Mouse (Mus musculus): ENCODE measurements around the gene Hnrnpa3.

Gene Hnrnpa3

GRCm38 (mm10) chr2:75703375-75704181 is 44.5 kb downstream of the Hnrnpa3 start:
- peak; percentile 47 for DNase-seq (ENCODE audit: low spot score)

DNA sequence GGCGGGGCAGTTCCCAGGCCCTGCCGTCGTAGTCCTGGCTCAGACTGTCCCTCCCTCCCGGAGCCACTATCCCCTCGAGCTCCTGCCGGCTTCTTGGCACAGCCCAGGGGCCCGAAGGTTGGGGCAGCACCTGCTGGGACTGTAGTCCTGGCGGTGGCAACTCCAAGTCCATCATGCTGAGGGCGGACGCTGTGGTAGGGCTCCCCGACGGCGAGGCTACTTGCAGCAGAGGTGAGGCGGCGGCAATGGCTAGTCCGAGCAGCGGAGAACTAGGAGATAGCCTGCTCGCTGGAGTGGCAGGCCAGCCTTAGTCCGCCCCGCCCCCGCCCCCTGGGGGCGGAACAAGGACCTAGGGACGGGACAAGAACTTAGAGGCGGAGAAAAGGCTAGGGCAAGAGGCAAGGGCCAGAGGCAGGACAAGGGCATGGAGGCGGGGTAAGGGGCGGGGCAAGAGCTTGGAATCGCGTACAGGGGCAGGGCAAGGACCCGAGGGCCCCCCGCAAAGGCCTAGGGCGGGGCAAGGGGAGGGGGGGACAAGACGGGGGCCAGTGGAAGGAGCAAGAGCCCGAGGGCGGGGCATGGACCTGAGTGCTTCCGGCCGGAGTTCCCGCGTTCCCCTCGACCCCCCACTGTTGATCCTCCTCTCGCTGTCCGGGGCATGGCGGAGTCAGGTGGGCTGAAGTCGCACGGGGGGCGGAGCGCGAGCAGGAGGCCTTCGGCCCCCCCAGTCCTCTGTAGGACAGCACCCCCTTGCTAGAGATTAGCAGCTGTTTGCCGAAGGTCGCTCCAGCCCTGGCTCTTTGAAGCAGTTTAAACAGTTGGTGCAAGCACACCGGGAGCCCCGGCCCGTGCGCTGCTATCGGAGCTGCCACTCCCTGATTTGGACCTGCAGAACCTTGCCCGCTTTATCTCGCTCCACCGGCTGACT is 45.4 kb downstream of the Hnrnpa3 start, which contains the start of gene Nfe2l2:
Gene Nfe2l2, minus strand, starts transcription at position 408 of the 928 bp plus-strand sequence.
- peak; percentile 68 for DNase-seq (ENCODE audit: low spot score)

DNA sequence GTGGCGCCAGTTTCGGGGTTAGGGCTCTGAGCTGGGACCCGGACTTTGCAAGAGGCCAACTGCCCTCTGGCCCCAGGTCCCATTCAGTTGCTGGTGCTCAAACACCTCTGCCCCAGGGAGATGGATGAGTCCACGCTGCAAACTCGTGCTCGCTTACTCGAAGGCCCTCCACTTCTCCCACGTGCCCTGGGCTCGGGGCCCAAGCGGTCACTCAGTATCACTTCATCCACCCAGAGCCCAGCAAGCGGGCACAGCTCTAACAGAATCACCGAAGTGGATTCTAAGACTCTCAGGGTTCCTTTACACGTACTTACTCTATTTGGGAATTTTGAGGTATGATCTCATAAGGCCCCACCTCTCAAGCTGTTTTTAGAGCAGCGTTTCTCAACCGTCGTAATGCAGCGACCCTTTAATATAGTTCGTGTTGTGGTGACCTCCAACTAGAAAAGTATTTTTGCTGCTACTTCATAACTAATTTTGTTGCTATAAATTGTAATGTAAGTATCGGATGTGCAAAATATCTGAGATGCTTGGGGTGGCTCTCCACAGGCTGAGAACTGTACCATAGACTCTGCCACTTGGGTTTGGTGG is 46.2 kb downstream of the Hnrnpa3 start:
- no peak for DNase-seq (ENCODE audit: low spot score)

DNA sequence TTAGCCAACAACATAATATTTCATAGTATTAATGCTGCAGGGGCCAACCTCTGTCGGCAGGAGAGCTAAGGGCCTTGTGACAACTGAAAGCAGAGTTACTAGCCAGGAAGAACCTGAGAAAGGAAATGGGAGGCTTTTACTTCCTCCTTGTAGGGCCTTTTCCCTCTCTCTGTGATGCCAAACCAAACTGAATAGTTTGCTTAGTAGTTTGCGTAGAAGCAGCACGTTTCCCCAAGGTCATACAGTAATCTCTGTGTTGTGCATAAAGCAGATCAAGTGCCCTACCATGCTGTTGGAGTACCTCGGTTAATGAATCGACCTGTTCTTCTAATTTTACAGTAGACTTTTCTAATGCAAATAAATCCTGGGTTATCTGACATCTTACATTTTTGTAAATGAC is 47.4 kb downstream of the Hnrnpa3 start:
- no peak for DNase-seq (ENCODE audit: low spot score)

GRCm38 (mm10) chr2:75707420-75707819 is 48.4 kb downstream of the Hnrnpa3 start:
- DNase-seq (ENCODE audit: low spot score), result no peak

DNA sequence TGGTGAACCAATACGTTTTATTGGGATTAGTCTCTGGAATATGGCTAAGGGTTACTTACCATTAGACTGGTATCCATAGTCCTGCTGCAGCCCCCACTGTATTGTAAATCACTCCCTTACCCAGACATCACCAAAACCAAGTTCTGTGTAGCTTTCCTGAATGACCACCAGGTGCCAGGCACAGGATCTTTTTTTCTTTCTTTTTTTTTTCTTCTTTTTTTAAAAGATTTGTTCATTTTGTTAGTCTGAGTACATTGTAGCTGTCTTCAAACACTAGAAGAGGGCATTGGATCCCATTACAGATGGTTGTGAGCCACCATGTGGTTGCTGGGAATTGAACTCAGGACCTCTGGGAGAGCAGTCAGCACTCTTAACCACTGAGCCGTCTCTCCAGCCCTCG is 54.0 kb downstream of the Hnrnpa3 start:
- no peak for DNase-seq (ENCODE audit: low spot score)

GRCm38 (mm10) chr2:75714766-75715165 is 55.7 kb downstream of the Hnrnpa3 start:
- DNase-seq (ENCODE audit: low spot score), result no peak

DNA sequence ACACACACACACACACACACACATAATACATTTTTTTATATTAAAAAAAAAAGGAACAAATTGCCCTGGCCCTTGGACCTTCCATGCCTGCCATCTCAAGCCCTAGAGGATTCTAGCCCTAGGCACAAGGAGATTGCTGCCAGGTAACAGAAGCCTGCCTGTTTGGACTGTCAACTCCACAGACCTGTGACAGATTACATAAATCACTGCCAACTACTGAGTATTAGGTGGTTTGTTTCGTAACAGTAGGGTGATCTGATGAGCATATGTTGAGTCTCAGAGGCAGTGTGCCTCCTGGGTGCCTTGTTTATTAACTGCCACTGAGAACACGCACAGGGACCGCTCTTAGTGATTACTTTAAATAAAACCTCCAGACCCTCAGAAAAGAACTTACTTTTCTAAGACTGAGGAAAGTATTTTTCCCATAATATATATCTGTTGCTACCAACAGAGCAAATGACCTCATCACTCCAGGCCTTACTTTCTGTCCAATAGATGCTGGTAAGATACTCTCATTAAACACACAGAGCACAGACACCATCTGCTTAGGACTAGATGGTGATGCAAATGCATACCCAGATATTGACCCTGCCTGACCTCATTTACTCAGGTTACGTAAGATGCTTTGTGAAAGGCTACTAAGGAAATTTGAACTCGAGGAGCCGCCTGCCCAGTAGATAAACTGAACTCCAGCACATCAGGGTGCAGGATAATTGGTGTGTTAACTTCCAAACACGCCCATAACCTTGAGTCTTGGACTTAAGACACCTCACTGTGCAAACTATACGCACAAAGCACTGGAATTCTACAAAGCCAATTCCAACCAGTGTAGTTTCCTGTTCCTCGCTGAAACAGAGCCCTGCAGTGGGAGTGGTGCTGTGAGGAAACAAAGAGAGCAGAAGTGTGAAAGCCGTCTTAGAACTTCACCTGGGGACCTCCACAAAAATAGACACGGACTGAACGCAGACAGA is 57.3 kb downstream of the Hnrnpa3 start:
- DNase-seq (ENCODE audit: low spot score), result no peak

All from layer of hippocampus, adult 9-10 months (tissue).